Mouse (Mus musculus) brain, embryonic 14.5 days (tissue): ENCODE data around the gene Zranb1.

Experiments
- CTCF ChIP-seq: fragments of 200-500 bp; IDR thresholded peaks from 2 replicates; pipeline ENCODE4 v1.5.1; 2012; ENCODE audit warnings: inconsistent platforms, mild to moderate bottlenecking, moderate library complexity, borderline replicate concordance; ENCODE audit not compliant: insufficient read depth, insufficient read length; ENCODE audit errors: extremely low read depth
- POLR2A ChIP-seq: fragments of 200-500 bp; IDR thresholded peaks from 2 replicates; pipeline ENCODE4 v1.6.1; 2012; ENCODE audit warnings: mild to moderate bottlenecking, inconsistent platforms, borderline replicate concordance; ENCODE audit not compliant: poor library complexity, insufficient read depth, insufficient read length, severe bottlenecking; ENCODE audit errors: extremely low read depth

DNA sequence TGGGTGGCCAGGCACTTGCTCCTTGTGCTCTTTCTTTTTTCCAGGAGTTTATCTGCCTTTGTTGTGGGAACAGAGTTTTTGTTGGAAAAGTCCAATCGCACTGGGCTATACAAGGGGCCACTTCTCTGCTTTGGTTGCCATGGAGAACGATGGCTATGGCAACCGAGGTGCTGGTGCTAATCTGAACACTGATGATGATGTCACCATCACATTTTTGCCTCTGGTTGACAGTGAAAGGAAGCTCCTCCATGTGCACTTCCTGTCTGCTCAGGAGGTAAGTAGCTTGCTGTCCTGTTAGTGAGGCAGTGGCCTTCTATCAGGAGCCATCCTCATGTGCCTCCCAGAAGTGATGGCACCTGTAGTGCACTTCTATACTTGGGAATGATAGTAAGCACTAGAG is 51.7 kb downstream of the Zranb1 start:
- TF ChIP-seq CTCF: no peak
- TF ChIP-seq POLR2A: no peak
